In the genomic region with DNA sequence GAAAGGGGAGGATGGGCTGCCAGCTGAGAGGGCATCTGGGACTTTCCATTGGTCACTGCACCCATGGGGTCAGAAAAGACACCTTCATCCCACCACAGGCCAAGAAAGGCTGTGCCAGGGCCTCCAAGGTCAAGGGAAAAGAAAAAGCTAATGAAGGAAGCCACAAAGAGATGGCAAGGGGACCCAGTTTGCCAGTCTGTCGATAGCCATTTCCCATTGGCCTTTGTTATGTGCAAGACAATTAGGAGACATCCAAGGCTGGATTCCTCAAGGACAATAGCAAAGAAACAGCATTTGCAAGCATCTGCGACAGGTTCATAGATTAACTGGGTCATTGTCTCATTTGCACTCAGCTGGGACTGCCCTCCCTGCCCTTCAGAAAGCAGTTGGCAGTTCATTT, we compare ENCODE assay signal across 21 mouse cellular contexts.
DNase-seq lines count a peak whose midpoint lies in the region; ATAC-seq lines count a peak whose summit lies in the region.
"Had no signal": no experiment of that assay in that cellular context is flagged by ENCODE, and none has a peak within 500 bp of the region (broad histone marks: within the 10 kb centered on the region; RNA-seq: fewer than 3 reads in every experiment).

No protein-coding gene starts in this region.

- DNase-seq in hindbrain, embryonic 10.5 days (ENCODE audit: low spot score), result no peak
- DNase-seq in ES-CJ7 (ENCODE audit: low read depth, low spot score) (peak; percentile 44), R1 (ENCODE audit: low read depth, low spot score) (peak; percentile 24)
- no peak for DNase-seq in embryonic facial prominence, embryonic 10.5 days (ENCODE audit: low spot score)
- DNase-seq in kidney, postnatal 14 days, result no peak
- DNase-seq: adrenal gland, postnatal 14 days; cerebellum, adult 11-12 months; cerebellum, adult 9-11 months; cerebellum, postnatal 36 days; forebrain, postnatal 0 days; gastrocnemius, postnatal 25 days; heart, postnatal 14 days; kidney, adult 2 months had no signal

- no peaks in the 10 kb centered on the region for H3K36me3 ChIP-seq in hindbrain, embryonic 10.5 days
- H3K36me3 ChIP-seq in hindbrain, embryonic 13.5 days, result no peaks in the 10 kb centered on the region
- no peaks in the 10 kb centered on the region for H3K36me3 ChIP-seq in embryonic facial prominence, embryonic 10.5 days (replicated peaks)
- H3K36me3 ChIP-seq: heart, embryonic 15.5 days had no signal

- no peak overlapping the region for H3K4me3 ChIP-seq in hindbrain, embryonic 10.5 days
- H3K4me3 ChIP-seq in hindbrain, embryonic 13.5 days, result no peak overlapping the region
- no peak overlapping the region for H3K4me3 ChIP-seq in embryonic facial prominence, embryonic 10.5 days
- H3K4me3 ChIP-seq: forebrain, embryonic 13.5 days; heart, embryonic 15.5 days had no signal

- no peak overlapping the region for H3K4me2 ChIP-seq in hindbrain, embryonic 13.5 days
- H3K4me2 ChIP-seq: forebrain, embryonic 13.5 days; heart, embryonic 11.5 days; heart, embryonic 15.5 days had no signal

- 0 out of 2 replicates have a peak, but pooled peaks cover 5% of the 10 kb centered on the region for H3K9me3 ChIP-seq in hindbrain, embryonic 10.5 days
- H3K9me3 ChIP-seq in hindbrain, embryonic 13.5 days, result no peaks in the 10 kb centered on the region
- H3K9me3 ChIP-seq in embryonic facial prominence, embryonic 10.5 days, result 0 out of 2 replicates have a peak, but pooled peaks cover 2% of the 10 kb centered on the region
- H3K9me3 ChIP-seq: forebrain, embryonic 13.5 days; heart, embryonic 15.5 days had no signal

- H3K9ac ChIP-seq in hindbrain, embryonic 13.5 days, result no peak overlapping the region
- H3K9ac ChIP-seq: forebrain, embryonic 13.5 days; forebrain, postnatal 0 days; heart, embryonic 15.5 days had no signal

- 0 out of 2 replicates have a peak overlapping the region, but pooled peaks have one; percentile 1 for H3K27ac ChIP-seq in hindbrain, embryonic 10.5 days
- H3K27ac ChIP-seq in hindbrain, embryonic 13.5 days, result no peak overlapping the region
- H3K27ac ChIP-seq in embryonic facial prominence, embryonic 10.5 days (replicated peaks), result 0 out of 2 replicates have a peak overlapping the region, but pooled peaks have one; percentile 14
- H3K27ac ChIP-seq: forebrain, embryonic 13.5 days; heart, embryonic 15.5 days had no signal

- peaks cover 13% of the 10 kb centered on the region for H3K4me1 ChIP-seq in hindbrain, embryonic 10.5 days (replicated peaks)
- 0 out of 2 replicates have a peak, but pooled peaks cover 2% of the 10 kb centered on the region for H3K4me1 ChIP-seq in hindbrain, embryonic 13.5 days (replicated peaks)
- H3K4me1 ChIP-seq in embryonic facial prominence, embryonic 10.5 days, result no peaks in the 10 kb centered on the region
- H3K4me1 ChIP-seq: forebrain, embryonic 13.5 days had no signal

- ATAC-seq in hindbrain, embryonic 13.5 days (ENCODE audit: low FRiP score), result no peak
- ATAC-seq: activated CD4-positive, CD25-positive, alpha-beta regulatory T cell, adult 4 months; forebrain, embryonic 13.5 days; forebrain, postnatal 0 days; hindbrain, embryonic 16.5 days; inflammation-experienced regulatory T-cells, adult 6 months had no signal

- WGBS in hindbrain, embryonic 10.5 days, result 42% methylated on average over 2 of the region's 2 CpGs
- WGBS in hindbrain, embryonic 13.5 days, result 36% methylated on average over 2 of the region's 2 CpGs
- whole genome bisulfite sequencing in embryonic facial prominence, embryonic 10.5 days, result 66% methylated on average over 2 of the region's 2 CpGs

- H3K27me3 ChIP-seq in hindbrain, embryonic 10.5 days (ENCODE audit: insufficient read depth, poor library complexity, severe bottlenecking), result no peaks in the 10 kb centered on the region
- H3K27me3 ChIP-seq in hindbrain, embryonic 13.5 days, result no peaks in the 10 kb centered on the region
- H3K27me3 ChIP-seq in embryonic facial prominence, embryonic 10.5 days (replicated peaks; ENCODE audit: low read depth, poor library complexity, severe bottlenecking), result no peaks in the 10 kb centered on the region
- H3K27me3 ChIP-seq: CH12.LX; forebrain, embryonic 13.5 days; heart, embryonic 15.5 days had no signal

Comparison
In these comparisons a context has a peak if more than half of its experiments do, and no peak if none do; other contexts are left out.
1. DNase-seq: peak in ES-CJ7 (single experiment) and R1 (single experiment); none in hindbrain, embryonic 10.5 days (single experiment), embryonic facial prominence, embryonic 10.5 days (single experiment) and kidney, postnatal 14 days (single experiment).